Mouse (Mus musculus) liver, embryonic 15.5 days (tissue): ENCODE measurements around the gene Efna2. TPM values are rescaled to one million over a fixed set of nuclear protein-coding genes. Genes with fewer than 3 reads are reported as not detected.

Experiments
- ATAC-seq: fragments of 200-750 bp; cut with Nextera tagmentation; 2 replicates; pipeline ENCODE4 v1.8.0; 2017; ENCODE audit warnings: moderate number of reproducible peaks, mild to moderate bottlenecking, moderate library complexity; ENCODE audit not compliant: insufficient read depth
- H3K27ac ChIP-seq: fragments of 300-500 bp; sonication (generic); replicated peaks from 2 replicates; pipeline ENCODE4 v1.5.1; 2015; ENCODE audit warnings: mild to moderate bottlenecking, inconsistent platforms
- H3K27me3 ChIP-seq: fragments of 300-500 bp; sonication (generic); 2 replicates; pipeline ENCODE4 v1.6.1; 2015; ENCODE audit warnings: mild to moderate bottlenecking, inconsistent platforms
- H3K36me3 ChIP-seq: fragments of 300-500 bp; sonication (generic); replicated peaks from 2 replicates; pipeline ENCODE4 v1.6.1; 2015; ENCODE audit warnings: moderate library complexity, mild to moderate bottlenecking, inconsistent platforms
- H3K4me1 ChIP-seq: fragments of 300-500 bp; sonication (generic); replicated peaks from 2 replicates; pipeline ENCODE4 v1.6.1; 2015; ENCODE audit warnings: inconsistent platforms
- H3K4me2 ChIP-seq: fragments of 300-500 bp; sonication (generic); 2 replicates; pipeline ENCODE4 v1.6.1; 2015; ENCODE audit warnings: moderate library complexity, mild to moderate bottlenecking, inconsistent platforms
- H3K4me3 ChIP-seq: fragments of 300-500 bp; sonication (generic); replicated peaks from 2 replicates; pipeline ENCODE4 v1.5.1; 2015; ENCODE audit warnings: mild to moderate bottlenecking, inconsistent platforms
- H3K9ac ChIP-seq: fragments of 300-500 bp; sonication (generic); 2 replicates; pipeline ENCODE4 v1.6.1; 2015; ENCODE audit warnings: moderate library complexity, mild to moderate bottlenecking, inconsistent platforms
- H3K9me3 ChIP-seq: fragments of 300-500 bp; sonication (generic); replicated peaks from 2 replicates; pipeline ENCODE4 v1.6.1; 2016; ENCODE audit warnings: inconsistent platforms
- WGBS: fragments of 180-500 bp; shearing (Covaris S2); methylation state at CpG from one replicate; pipeline ENCODE4 v1.1.7; 2015; ENCODE audit warnings: mixed read lengths; ENCODE audit not compliant: insufficient replicate concordance; 5-methylcytosine and 5-hydroxymethylcytosine counted together
- polyA plus RNA-seq: library from polyadenylated mRNA; unstranded; fragments of >200 nt; fragmentation: Nextera tagmentation; extraction: Ambion mirVana; gene quantifications from 2 replicates; pipeline ENCODE4 v1.2.1, GENCODE M21; 2015

Gene Efna2
- 0.56 and 0.61 TPM in 2 replicates for polyA plus RNA-seq

GRCm38 (mm10) chr10:80179068-80180051 lies at the start of gene Efna2:
TSS of gene Efna2 (plus strand) at chr10:80179482.
- H3K9ac ChIP-seq, result peak within 1 kb of the TSS; percentile 21; the same call in 1 of the 2 replicates
- 2% methylated on average over 64 of the region's 106 CpGs for WGBS
- H3K36me3 ChIP-seq, result no peaks in the 10 kb centered on the region
- peaks cover 74% of the 10 kb centered on the region for H3K27me3 ChIP-seq
- no peak for ATAC-seq
- no peaks in the 10 kb centered on the region for H3K9me3 ChIP-seq
- H3K4me1 ChIP-seq, result peaks cover 28% of the 10 kb centered on the region
- peak within 1 kb of the TSS; percentile 54 for H3K4me3 ChIP-seq
- H3K4me2 ChIP-seq, result peak within 1 kb of the TSS; percentile 72
- no peak within 1 kb of the TSS for H3K27ac ChIP-seq

- Histone ChIP-seq H3K27ac (no peak overlapping the region), H3K36me3 (peaks cover 79% of the 10 kb centered on the region), H3K9me3 (no peaks in the 10 kb centered on the region)
These were observed 49.4 kb upstream of the Efna2 start for GRCm38 (mm10) chr10:80129846-80130245.

GRCm38 (mm10) chr10:80130403-80131031 lies 48.8 kb upstream of the Efna2 start:
- ATAC-seq, result peak; percentile 20; the same call in 1 of the 2 replicates

More at GRCm38 (mm10) chr10:80129846-80130245, 49.4 kb upstream of the Efna2 start:
- H3K4me2 ChIP-seq, result no peak overlapping the region
- whole genome bisulfite sequencing, result 94% methylated on average over 9 of the region's 9 CpGs
- H3K4me3 ChIP-seq, result no peak overlapping the region
- peaks cover 80% of the 10 kb centered on the region for H3K4me1 ChIP-seq
- no peak overlapping the region for H3K9ac ChIP-seq
- H3K27me3 ChIP-seq, result peaks cover 4% of the 10 kb centered on the region; the same call in 1 of the 2 replicates
- no peak for ATAC-seq

GRCm38 (mm10) chr10:80131316-80131951 lies 47.8 kb upstream of the Efna2 start:
- Histone ChIP-seq H3K9ac (no peak overlapping the region), H3K4me3 (no peak overlapping the region), H3K36me3 (peaks cover 63% of the 10 kb centered on the region), H3K9me3 (no peaks in the 10 kb centered on the region), H3K4me1 (peaks cover 74% of the 10 kb centered on the region), H3K27me3 (peaks cover 20% of the 10 kb centered on the region), H3K4me2 (peak overlapping the region; percentile 3; the same call in 1 of the 2 replicates), H3K27ac (no peak overlapping the region)
- 42% methylated on average over 55 of the region's 55 CpGs for WGBS
- no peak for ATAC-seq

More at GRCm38 (mm10) chr10:80130403-80131031, 48.8 kb upstream of the Efna2 start:
- Histone ChIP-seq H3K36me3 (peaks cover 73% of the 10 kb centered on the region), H3K27me3 (peaks cover 11% of the 10 kb centered on the region), H3K27ac (0 out of 2 replicates have a peak overlapping the region, but pooled peaks have one; percentile 2), H3K4me1 (peaks cover 74% of the 10 kb centered on the region), H3K4me2 (no peak overlapping the region), H3K9ac (no peak overlapping the region), H3K4me3 (no peak overlapping the region), H3K9me3 (no peaks in the 10 kb centered on the region)
- 81% methylated on average over 18 of the region's 18 CpGs for WGBS

GRCm38 (mm10) chr10:80131952-80132350 lies 47.3 kb upstream of the Efna2 start:
- H3K4me1 ChIP-seq, result peaks cover 74% of the 10 kb centered on the region
- H3K9ac ChIP-seq, result no peak overlapping the region
- WGBS, result 72% methylated on average over 27 of the region's 27 CpGs
- peaks cover 25% of the 10 kb centered on the region for H3K27me3 ChIP-seq
- H3K27ac ChIP-seq, result no peak overlapping the region
- H3K4me3 ChIP-seq, result no peak overlapping the region
- peak overlapping the region; percentile 3; the same call in 1 of the 2 replicates for H3K4me2 ChIP-seq
- no peaks in the 10 kb centered on the region for H3K9me3 ChIP-seq
- ATAC-seq, result no peak
- peaks cover 58% of the 10 kb centered on the region for H3K36me3 ChIP-seq

GRCm38 (mm10) chr10:80133226-80133849 lies 45.9 kb upstream of the Efna2 start:
- H3K4me1 ChIP-seq, result peaks cover 74% of the 10 kb centered on the region
- H3K9ac ChIP-seq, result no peak overlapping the region
- peaks cover 39% of the 10 kb centered on the region for H3K27me3 ChIP-seq
- no peak for ATAC-seq
- no peak overlapping the region for H3K4me3 ChIP-seq
- 63% methylated on average over 8 of the region's 8 CpGs for WGBS
- H3K9me3 ChIP-seq, result no peaks in the 10 kb centered on the region
- H3K27ac ChIP-seq, result no peak overlapping the region
- H3K4me2 ChIP-seq, result no peak overlapping the region
- H3K36me3 ChIP-seq, result peaks cover 44% of the 10 kb centered on the region

GRCm38 (mm10) chr10:80134421-80134820 lies 44.9 kb upstream of the Efna2 start:
- Histone ChIP-seq H3K9me3 (no peaks in the 10 kb centered on the region), H3K27ac (no peak overlapping the region), H3K4me2 (no peak overlapping the region), H3K9ac (no peak overlapping the region), H3K27me3 (peaks cover 50% of the 10 kb centered on the region), H3K4me1 (peaks cover 76% of the 10 kb centered on the region), H3K36me3 (peaks cover 34% of the 10 kb centered on the region), H3K4me3 (no peak overlapping the region)
- ATAC-seq, result no peak
- 85% methylated on average over 9 of the region's 9 CpGs for WGBS

GRCm38 (mm10) chr10:80135161-80135560 lies 44.1 kb upstream of the Efna2 start:
- H3K9ac ChIP-seq, result no peak overlapping the region
- no peak for ATAC-seq
- H3K4me2 ChIP-seq, result no peak overlapping the region
- peaks cover 57% of the 10 kb centered on the region for H3K27me3 ChIP-seq
- H3K36me3 ChIP-seq, result peaks cover 26% of the 10 kb centered on the region
- H3K4me1 ChIP-seq, result peaks cover 76% of the 10 kb centered on the region
- H3K27ac ChIP-seq, result no peak overlapping the region
- H3K4me3 ChIP-seq, result no peak overlapping the region
- 78% methylated on average over 10 of the region's 10 CpGs for WGBS
- no peaks in the 10 kb centered on the region for H3K9me3 ChIP-seq

DNA sequence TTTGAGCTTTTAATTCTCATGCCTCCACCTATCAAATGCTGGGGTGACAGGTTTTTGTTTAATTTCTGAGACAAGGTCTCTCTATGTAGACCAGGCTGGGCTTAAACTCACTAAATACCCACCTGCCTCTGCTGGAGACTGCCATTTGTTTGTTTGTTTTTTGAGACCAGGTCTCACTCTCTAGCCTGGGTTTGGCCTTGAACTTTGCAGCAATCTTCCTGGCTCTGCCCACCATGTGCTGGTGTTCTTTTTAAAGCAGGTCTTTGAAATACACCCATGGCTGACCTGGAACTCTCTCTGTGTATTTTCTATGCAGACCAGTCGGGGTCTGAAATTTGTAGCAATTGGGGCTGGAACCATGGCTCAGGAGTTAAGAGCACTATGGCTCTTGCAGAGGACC lies 43.6 kb upstream of the Efna2 start:
- no peak overlapping the region for H3K4me3 ChIP-seq
- no peak overlapping the region for H3K9ac ChIP-seq
- H3K27me3 ChIP-seq, result peaks cover 62% of the 10 kb centered on the region
- 70% methylated on average over 1 of the region's 1 CpGs for WGBS
- no peak for ATAC-seq
- peaks cover 77% of the 10 kb centered on the region for H3K4me1 ChIP-seq
- H3K27ac ChIP-seq, result no peak overlapping the region
- H3K36me3 ChIP-seq, result peaks cover 21% of the 10 kb centered on the region
- no peak overlapping the region for H3K4me2 ChIP-seq
- H3K9me3 ChIP-seq, result no peaks in the 10 kb centered on the region

- Histone ChIP-seq H3K9ac (no peak overlapping the region), H3K4me1 (peaks cover 77% of the 10 kb centered on the region), H3K27me3 (peaks cover 63% of the 10 kb centered on the region), H3K4me3 (peak overlapping the region; percentile 62), H3K4me2 (peak overlapping the region; percentile 96), H3K36me3 (peaks cover 14% of the 10 kb centered on the region), H3K9me3 (no peaks in the 10 kb centered on the region), H3K27ac (no peak overlapping the region)
- WGBS, result 25% methylated on average over 49 of the region's 49 CpGs
- no peak for ATAC-seq
These were observed 42.9 kb upstream of the Efna2 start for GRCm38 (mm10) chr10:80136179-80136951.
